Mouse (Mus musculus) embryo, embryonic 10 days (tissue): ENCODE results near the gene Cyp2c37.
"Not testable (repeated sequence)": the region's sequence is repeated elsewhere in the genome, so short reads cannot be mapped to it uniquely, and the experiment has no call there.

Source experiments
- DNase-seq: peaks from one replicate; pipeline ENCODE4 v3.0.0-alpha.2; 2015; ENCODE audit warnings: low spot score

Gene Cyp2c37

DNA sequence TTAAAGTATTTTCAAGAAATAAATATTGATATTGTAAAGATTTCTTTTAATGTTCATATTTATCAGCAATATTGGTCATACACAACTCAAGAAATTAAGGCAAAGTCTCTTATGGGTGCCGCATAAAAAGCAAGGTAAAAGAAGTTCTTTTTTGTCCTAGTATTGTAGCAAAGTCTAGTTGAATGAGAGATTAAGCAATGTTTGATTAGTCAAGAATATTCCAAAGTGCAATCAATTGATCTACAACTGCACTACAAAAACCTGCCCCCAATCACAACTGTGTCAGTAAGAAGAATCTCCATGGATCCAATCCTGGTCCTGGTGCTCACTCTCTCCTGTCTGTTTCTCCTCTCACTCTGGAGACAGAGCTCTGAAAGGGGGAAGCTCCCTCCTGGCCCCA lies at the start of gene Cyp2c37:
Gene Cyp2c37 (plus strand): TSS at position 285 of the 400 bp plus-strand sequence.
- not testable (repeated sequence) for DNase-seq

DNA sequence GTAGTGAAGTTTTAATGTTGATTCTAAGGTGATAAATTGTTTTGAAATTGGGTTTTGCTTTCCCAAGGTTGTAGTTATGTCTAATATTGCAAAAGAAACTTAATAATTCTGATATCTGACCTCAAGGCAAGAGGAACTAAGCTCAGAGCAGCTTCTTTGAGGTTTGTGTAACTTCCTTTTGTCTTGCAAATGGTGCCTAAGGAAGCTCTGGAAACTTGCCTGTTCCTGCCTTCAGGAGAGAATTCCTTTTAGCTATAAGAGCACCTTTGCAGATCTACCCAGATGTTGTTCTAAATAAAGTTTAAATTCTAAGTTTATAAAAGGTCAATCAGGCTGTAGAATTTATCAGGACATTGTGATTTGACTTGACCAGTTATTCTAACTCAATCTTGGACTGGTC lies 31.4 kb upstream of the Cyp2c37 start:
- not testable (repeated sequence) for DNase-seq

DNA sequence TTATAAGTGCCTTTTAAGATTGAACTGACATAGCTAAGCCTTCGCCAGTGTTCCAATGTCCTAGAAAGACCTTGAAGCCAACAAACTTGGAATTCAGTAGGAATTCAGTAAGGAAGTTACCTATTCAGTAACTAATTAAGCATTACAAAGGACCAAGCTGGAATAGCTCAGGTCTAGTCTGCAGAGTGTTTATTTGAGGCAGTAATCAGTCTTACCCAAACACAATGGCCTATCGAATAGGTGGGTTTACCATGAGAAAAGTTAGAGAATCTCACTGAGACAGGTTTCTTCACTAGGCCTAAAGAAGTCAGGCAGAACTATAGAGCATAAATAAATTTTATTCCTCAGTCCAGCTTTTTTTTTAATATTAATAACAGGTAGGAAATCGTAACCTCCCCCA lies 21.1 kb upstream of the Cyp2c37 start:
- not testable (repeated sequence) for DNase-seq

DNA sequence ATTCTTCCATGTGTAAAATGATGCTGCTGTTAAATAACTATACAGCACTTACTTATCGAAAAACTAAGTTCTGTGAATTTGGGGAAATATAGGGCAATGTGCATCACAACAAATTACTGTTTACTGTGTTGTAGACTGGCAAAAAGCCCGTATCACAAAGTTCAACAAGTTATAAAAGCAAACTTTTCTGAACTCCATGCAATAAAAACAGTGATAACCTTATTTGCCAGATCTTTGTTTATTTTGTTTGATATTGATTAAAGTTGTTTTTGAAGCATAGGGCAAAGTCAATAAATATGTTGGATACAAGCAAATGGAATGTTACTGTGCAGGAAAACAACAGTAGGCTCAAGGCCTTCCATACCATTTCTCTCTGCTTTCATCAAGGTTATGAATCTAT lies 2.8 kb upstream of the Cyp2c37 start:
- DNase-seq = no peak
